Mouse (Mus musculus): ENCODE measurements around the gene Cyb561a3. TPM values are rescaled to one million over a fixed set of nuclear protein-coding genes. Genes with fewer than 3 reads are reported as not detected.

Gene Cyb561a3
- polyA plus RNA-seq, 1 experiment, result 0.30 TPM

DNA sequence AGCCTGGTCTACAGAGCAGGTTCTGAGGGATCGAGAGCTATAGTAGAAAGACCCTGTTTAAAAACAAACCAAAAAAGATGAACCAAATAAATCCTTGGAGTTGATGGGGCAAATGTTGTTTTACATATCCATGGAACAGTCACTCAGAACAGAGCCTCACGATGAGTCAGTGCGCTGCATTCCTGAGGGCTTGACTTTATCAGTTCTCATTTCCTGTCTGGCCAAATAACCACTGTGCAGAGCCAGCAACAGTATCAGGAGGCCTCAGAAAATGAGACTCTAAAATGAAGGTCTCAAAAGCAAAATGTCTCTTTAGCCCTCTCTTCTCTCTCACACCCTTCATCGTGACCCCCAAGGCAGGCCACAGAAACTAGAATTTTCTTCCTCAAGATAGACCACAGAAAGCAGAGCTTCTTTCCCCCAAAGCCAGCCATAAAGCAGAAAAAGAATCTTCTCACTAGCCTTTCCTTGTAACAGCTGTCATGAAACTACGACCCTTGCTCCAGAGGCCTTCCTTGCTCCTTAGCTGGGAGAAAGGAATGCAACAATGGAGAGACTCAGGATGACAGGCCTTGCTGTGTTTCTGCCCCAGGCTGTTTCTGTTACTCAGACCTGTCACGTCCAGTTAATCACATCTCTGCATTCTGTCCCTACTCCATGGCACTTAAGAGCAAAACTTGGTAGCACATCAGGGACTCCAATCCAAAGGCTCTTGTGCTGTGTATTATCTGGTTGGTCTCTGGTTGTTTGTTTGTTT is 15.2 kb upstream of the Cyb561a3 start:
- Histone ChIP-seq H3K4me3 (replicated peaks) (no peak overlapping the region), H3K27me3 (ENCODE audit: control insufficient read depth) (no peaks in the 10 kb centered on the region; the same call in 1 of the 2 replicates), H3K36me3 (ENCODE audit: control insufficient read depth) (no peaks in the 10 kb centered on the region), H3K9me3 (ENCODE audit: control insufficient read depth, low read length) (no peaks in the 10 kb centered on the region), H3K4me1 (ENCODE audit: control insufficient read depth) (peaks cover 7% of the 10 kb centered on the region)
- no peak for TF ChIP-seq TAL1 (IDR thresholded peaks at IDR 0.05; ENCODE audit: low read length)
- TF ChIP-seq GATA1 (IDR thresholded peaks at IDR 0.05; ENCODE audit: low read length), result no peak

DNA sequence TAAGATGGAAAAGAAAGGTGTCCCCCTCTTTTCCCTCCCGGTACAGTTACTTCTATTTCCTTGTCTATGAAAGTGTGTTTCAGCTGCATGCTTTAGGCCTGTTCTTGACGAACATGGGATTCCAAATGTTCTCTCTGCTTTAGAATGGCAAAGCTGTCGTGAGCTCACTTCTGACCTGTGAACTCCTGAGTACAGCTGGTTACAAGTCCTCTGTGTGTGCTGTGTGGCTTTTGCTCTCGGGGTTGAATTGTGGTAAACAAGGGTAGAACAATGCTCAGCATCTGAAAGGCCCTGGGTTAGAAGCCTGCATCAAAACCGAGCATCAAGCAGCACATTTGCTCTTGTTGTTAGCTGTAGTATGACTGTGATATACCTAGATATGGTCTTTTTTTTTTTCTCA is 14.6 kb upstream of the Cyb561a3 start:
- Histone ChIP-seq H3K4me3 (replicated peaks) (no peak overlapping the region), H3K27me3 (ENCODE audit: control insufficient read depth) (no peaks in the 10 kb centered on the region; the same call in 1 of the 2 replicates), H3K4me1 (ENCODE audit: control insufficient read depth) (peaks cover 4% of the 10 kb centered on the region), H3K36me3 (ENCODE audit: control insufficient read depth) (no peaks in the 10 kb centered on the region), H3K9me3 (ENCODE audit: control insufficient read depth, low read length) (0 out of 2 replicates have a peak, but pooled peaks cover under 1% of the 10 kb centered on the region)
- no peak for TF ChIP-seq GATA1 (IDR thresholded peaks at IDR 0.05; ENCODE audit: low read length)
- no peak for TF ChIP-seq TAL1 (IDR thresholded peaks at IDR 0.05; ENCODE audit: low read length)

DNA sequence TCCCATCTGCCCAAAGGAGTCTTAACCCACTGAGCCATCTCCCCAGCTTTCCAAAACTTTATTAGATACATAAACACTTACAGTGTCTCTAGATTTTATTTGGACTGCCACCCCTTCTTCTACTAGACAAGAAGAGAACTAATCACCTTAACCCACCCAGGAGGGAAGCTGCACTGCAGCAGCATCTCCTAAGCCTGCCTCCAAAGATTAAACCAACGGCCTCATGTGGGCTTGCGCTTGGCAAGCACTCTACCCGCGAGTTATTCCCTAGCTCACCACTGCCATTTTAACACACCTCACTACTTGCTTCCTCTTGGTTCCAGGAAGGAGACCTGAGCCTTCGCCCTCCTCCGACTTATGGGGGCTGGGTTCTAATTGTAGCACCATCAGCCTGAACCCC is 12.7 kb upstream of the Cyb561a3 start:
- TF ChIP-seq GATA1 (IDR thresholded peaks at IDR 0.05; ENCODE audit: low read length) (no peak), TAL1 (IDR thresholded peaks at IDR 0.05; ENCODE audit: low read length) (no peak)
- H3K4me1 ChIP-seq (ENCODE audit: control insufficient read depth), result peaks cover 6% of the 10 kb centered on the region

DNA sequence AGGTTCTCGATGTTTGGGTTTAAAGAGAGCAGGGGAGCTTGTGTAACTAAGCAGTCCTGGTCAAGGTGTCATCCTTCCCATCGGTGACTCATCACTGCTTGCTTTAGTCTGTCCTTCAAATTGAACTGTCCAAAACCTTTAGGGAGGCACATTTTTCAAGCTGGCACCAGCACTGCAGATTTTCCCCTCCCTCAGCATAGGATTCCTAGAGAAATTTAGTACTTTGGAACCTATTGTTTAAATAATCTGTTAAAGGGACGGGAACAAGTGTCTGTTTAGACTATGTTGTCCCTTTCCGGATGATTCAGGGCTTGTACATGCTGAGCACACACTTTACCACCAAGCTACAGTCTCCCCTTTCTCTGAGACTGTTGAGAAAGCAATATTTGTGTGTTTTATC is 11.8 kb upstream of the Cyb561a3 start:
- TF ChIP-seq GATA1 (IDR thresholded peaks at IDR 0.05; ENCODE audit: low read length), result no peak
- no peak for TF ChIP-seq TAL1 (IDR thresholded peaks at IDR 0.05; ENCODE audit: low read length)
- H3K4me1 ChIP-seq (ENCODE audit: control insufficient read depth), result peaks cover 6% of the 10 kb centered on the region
- 0 out of 2 replicates have a peak, but pooled peaks cover 2% of the 10 kb centered on the region for H3K9me3 ChIP-seq (ENCODE audit: control insufficient read depth, low read length)
- no peaks in the 10 kb centered on the region; the same call in 1 of the 2 replicates for H3K27me3 ChIP-seq (ENCODE audit: control insufficient read depth)
- H3K4me3 ChIP-seq (replicated peaks), result no peak overlapping the region
- peaks cover 7% of the 10 kb centered on the region for H3K36me3 ChIP-seq (ENCODE audit: control insufficient read depth)

More for the DNA sequence above, 12.7 kb upstream of the Cyb561a3 start:
- Histone ChIP-seq H3K36me3 (ENCODE audit: control insufficient read depth) (no peaks in the 10 kb centered on the region; the same call in 1 of the 2 replicates), H3K4me3 (replicated peaks) (no peak overlapping the region), H3K27me3 (ENCODE audit: control insufficient read depth) (no peaks in the 10 kb centered on the region; the same call in 1 of the 2 replicates), H3K9me3 (ENCODE audit: control insufficient read depth, low read length) (0 out of 2 replicates have a peak, but pooled peaks cover 2% of the 10 kb centered on the region)

DNA sequence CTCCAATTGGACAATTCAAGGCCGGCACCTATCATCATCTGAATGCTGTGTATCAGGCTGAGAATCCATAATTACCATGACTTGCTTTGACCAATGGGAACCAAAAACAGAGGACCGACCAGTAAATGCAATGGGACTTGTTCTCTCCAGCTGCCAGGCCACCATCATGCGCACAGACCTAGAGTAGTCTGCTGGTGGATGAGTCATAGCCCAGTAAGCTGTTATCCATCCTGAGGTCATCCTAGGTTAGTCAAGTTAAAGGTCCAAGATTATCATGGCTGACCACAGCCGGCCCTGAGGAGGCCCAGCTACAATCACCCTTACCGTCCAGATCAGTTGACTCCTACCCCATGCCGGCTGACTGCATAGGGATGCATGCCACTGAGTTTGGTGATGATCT is 7.3 kb upstream of the Cyb561a3 start:
- Histone ChIP-seq H3K4me1 (ENCODE audit: control insufficient read depth) (peaks cover 6% of the 10 kb centered on the region), H3K27me3 (ENCODE audit: control insufficient read depth) (no peaks in the 10 kb centered on the region), H3K4me3 (replicated peaks) (no peak overlapping the region), H3K9me3 (ENCODE audit: control insufficient read depth, low read length) (0 out of 2 replicates have a peak, but pooled peaks cover 2% of the 10 kb centered on the region), H3K36me3 (ENCODE audit: control insufficient read depth) (peaks cover 48% of the 10 kb centered on the region)
- no peak for TF ChIP-seq TAL1 (IDR thresholded peaks at IDR 0.05; ENCODE audit: low read length)
- no peak for TF ChIP-seq GATA1 (IDR thresholded peaks at IDR 0.05; ENCODE audit: low read length)

DNA sequence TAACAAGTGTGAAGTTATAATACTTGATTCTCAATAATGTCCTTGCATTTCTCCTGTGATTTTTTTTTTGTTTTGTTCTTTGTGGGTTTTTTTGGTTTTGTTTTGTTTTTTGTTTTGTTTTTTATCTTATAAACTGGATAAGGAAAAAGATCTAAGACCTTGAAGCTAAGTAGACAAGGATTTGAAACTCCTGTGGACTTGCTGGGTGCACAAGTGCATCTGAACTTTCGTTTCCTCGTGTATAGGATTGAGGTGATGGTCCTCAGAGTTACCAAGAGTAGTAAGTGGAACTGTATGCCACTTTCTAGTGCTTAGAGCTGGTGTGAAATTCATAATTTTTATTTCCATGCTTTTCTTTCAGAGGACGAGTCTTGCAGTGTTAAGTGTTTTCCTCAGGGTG is 3.1 kb downstream of the Cyb561a3 start:
- Histone ChIP-seq H3K4me1 (ENCODE audit: control insufficient read depth) (peaks cover 39% of the 10 kb centered on the region), H3K9me3 (ENCODE audit: control insufficient read depth, low read length) (no peaks in the 10 kb centered on the region), H3K36me3 (ENCODE audit: control insufficient read depth) (peaks cover 28% of the 10 kb centered on the region)

DNA sequence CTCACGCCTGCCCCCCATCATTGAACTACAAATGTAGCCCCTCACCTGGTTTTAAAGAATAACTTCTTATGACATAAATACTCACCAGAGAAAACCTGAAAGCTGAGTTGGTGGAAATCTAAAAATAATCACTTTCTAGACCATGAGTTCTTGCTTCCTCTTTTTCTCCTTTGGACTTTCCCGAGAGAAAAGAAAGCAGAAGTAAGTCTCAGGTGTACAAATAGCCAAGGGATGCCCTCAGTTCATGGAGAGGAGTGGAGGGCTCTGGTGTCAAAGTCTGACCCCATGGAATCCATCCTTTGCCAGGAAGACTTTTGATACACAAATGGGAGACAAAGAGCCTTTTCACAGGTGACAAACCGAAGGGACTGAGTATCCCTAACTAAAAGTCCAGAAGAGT is 3.8 kb downstream of the Cyb561a3 start:
- no peak overlapping the region for H3K4me3 ChIP-seq (replicated peaks)
- H3K36me3 ChIP-seq (ENCODE audit: control insufficient read depth), result peaks cover 27% of the 10 kb centered on the region
- TF ChIP-seq GATA1 (IDR thresholded peaks at IDR 0.05; ENCODE audit: low read length), result no peak
- TF ChIP-seq TAL1 (IDR thresholded peaks at IDR 0.05; ENCODE audit: low read length), result no peak
- H3K4me1 ChIP-seq (ENCODE audit: control insufficient read depth), result peaks cover 35% of the 10 kb centered on the region
- no peaks in the 10 kb centered on the region for H3K27me3 ChIP-seq (ENCODE audit: control insufficient read depth)
- no peaks in the 10 kb centered on the region for H3K9me3 ChIP-seq (ENCODE audit: control insufficient read depth, low read length)

More for the DNA sequence above, 3.1 kb downstream of the Cyb561a3 start:
- Histone ChIP-seq H3K4me3 (replicated peaks) (no peak overlapping the region), H3K27me3 (ENCODE audit: control insufficient read depth) (no peaks in the 10 kb centered on the region)
- TF ChIP-seq GATA1 (IDR thresholded peaks at IDR 0.05; ENCODE audit: low read length) (no peak), TAL1 (IDR thresholded peaks at IDR 0.05; ENCODE audit: low read length) (no peak)

DNA sequence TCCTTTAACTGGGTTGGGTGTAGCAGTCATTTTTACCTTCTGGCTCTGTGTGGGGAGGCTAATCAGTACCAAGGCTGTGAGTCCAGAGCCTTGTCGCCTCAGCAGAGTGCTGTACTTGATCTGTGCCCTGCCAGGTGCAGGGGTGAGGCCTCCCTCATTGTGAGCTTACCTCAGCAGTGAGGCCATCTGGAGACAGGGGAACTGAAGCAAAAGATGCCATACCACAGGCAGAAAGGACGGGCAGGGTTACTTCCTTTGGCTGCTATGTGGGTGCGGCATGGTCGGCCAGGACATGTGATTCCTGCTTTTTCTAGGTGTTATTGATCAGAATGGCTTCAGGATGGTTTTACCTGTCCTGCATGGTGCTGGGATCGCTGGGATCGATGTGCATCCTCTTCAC is 5.0 kb downstream of the Cyb561a3 start:
- TF ChIP-seq GATA1 (IDR thresholded peaks at IDR 0.05; ENCODE audit: low read length) (no peak), TAL1 (IDR thresholded peaks at IDR 0.05; ENCODE audit: low read length) (no peak)
- Histone ChIP-seq H3K4me3 (replicated peaks) (no peak overlapping the region), H3K9me3 (ENCODE audit: control insufficient read depth, low read length) (no peaks in the 10 kb centered on the region), H3K27me3 (ENCODE audit: control insufficient read depth) (no peaks in the 10 kb centered on the region), H3K36me3 (ENCODE audit: control insufficient read depth) (peaks cover 30% of the 10 kb centered on the region), H3K4me1 (ENCODE audit: control insufficient read depth) (peaks cover 25% of the 10 kb centered on the region)

DNA sequence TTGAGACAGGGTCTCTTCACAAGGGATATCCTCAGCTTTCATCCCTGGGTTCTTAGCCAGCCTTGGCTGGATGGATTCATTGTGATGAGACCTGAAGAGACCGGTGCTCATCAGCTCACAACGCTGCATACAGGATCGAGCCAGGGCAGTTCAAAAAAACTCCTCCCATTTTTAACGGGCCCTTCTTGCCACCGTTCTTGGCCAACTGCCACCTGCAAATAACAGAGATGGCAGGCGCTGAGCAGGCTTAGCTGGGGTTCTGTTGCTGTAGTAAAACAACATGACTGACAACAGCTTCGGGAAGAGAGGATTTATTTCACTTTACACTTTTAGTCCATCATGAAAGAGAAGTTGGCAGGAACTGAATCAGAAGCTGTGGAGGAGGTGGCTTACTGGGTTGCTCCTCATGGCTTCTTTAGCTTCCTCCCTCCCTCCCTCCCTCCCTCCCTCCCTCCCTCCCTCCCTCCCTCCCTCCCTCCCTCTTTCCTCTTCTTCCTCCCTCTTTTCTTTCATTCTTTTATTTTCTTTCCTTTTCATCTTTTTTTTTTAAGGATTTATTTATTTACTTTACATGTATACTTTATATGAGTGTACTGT is 6.7 kb downstream of the Cyb561a3 start:
- Histone ChIP-seq H3K4me3 (replicated peaks) (no peak overlapping the region), H3K36me3 (ENCODE audit: control insufficient read depth) (peaks cover 38% of the 10 kb centered on the region), H3K27me3 (ENCODE audit: control insufficient read depth) (no peaks in the 10 kb centered on the region), H3K9me3 (ENCODE audit: control insufficient read depth, low read length) (no peaks in the 10 kb centered on the region), H3K4me1 (ENCODE audit: control insufficient read depth) (peaks cover 12% of the 10 kb centered on the region)
- TF ChIP-seq GATA1 (IDR thresholded peaks at IDR 0.05; ENCODE audit: low read length), result no peak
- no peak for TF ChIP-seq TAL1 (IDR thresholded peaks at IDR 0.05; ENCODE audit: low read length)

Measured in erythroblast, embryonic 14.5 days (primary cell).